Mouse (Mus musculus): ENCODE measurements around the gene Ankrd42.

DNA sequence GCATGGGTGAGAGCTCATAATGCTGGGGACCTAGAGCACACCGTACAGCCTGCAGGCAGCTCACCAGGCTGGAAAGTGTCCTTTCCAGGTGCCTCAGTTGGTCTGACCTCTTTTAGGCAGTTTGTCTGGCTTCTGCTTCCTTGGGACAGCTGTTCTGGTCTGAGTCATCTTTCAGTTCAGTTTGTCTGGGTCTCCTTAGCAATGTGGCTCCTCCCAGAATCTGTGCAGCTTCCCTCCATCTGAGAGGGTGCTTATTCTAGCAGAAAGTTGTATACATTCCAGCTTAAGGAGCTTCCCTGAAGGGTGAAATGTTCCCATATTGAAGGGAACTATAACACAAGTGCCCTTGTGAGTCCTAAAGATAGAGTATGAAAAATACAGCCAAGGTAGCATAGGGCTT, 70.2 kb downstream of the Ankrd42 start:
- TF ChIP-seq POLR2AphosphoS5 (IDR thresholded peaks at IDR 0.05; ENCODE audit: insufficient replicate concordance, low read depth, low read length) (no peak), GATA1 (IDR thresholded peaks at IDR 0.05; ENCODE audit: borderline replicate concordance, low read length) (no peak), CTCF (IDR thresholded peaks at IDR 0.05; ENCODE audit: low read depth, low read length) (no peak)

Measured in G1E (cell line).